Mouse (Mus musculus): Measurements from ENCODE around the gene Ccdc88a.

Gene Ccdc88a

GRCm38 (mm10) chr11:29548504-29549424, 175.3 kb downstream of the Ccdc88a start:
- no peak for DNase-seq (ENCODE audit: low read depth, low spot score)

GRCm38 (mm10) chr11:29549425-29549778, 175.9 kb downstream of the Ccdc88a start:
- no peak for DNase-seq (ENCODE audit: low read depth, low spot score)
